Mouse (Mus musculus): ENCODE measurements around the gene Entpd6. TPM values are rescaled to one million over a fixed set of nuclear protein-coding genes. Genes with fewer than 3 reads are reported as not detected.

The Entpd6 gene
- polyA plus RNA-seq, 1 experiment from 2014 or later = 17.4 TPM

DNA sequence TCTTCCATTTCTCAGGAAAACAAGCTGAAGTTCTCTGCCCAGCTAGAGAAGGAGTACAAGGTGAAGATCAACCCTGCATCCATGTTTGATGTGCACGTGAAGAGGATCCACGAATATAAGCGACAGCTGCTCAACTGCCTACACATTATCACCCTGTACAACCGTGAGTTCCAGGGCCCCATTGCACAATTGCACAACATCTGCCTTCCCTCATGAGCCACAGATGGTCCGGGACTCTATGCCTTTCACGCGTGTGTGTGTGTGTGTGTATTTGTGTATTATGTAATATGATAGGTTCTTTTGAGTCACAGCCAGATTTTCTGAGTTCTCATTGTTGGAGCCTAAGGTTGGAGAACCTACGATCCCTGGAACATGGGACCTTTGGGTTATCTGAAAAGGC lies 71.9 kb downstream of the Entpd6 start:
- H3K4me3 ChIP-seq = no peak overlapping the region
- H3K27ac ChIP-seq = no peak overlapping the region
- H3K9me3 ChIP-seq (replicated peaks) = no peaks in the 10 kb centered on the region
- WGBS = 86% methylated on average over 8 of the region's 8 CpGs
- ATAC-seq (replicated peaks; ENCODE audit: insufficient number of reproducible peaks, insufficient read depth, low FRiP score, low read depth) = no peak
- no peaks in the 10 kb centered on the region for H3K27me3 ChIP-seq
- peaks cover 94% of the 10 kb centered on the region for H3K36me3 ChIP-seq
- no peak overlapping the region for H3K9ac ChIP-seq
- H3K4me1 ChIP-seq (replicated peaks) = no peaks in the 10 kb centered on the region
- H3K4me2 ChIP-seq = no peak overlapping the region

Other genes starting within 250 kb of the Entpd6 start
- gene Cst7, start 178.6 kb upstream of the Entpd6 start, polyA plus RNA-seq (2015; fragmentation: Nextera tagmentation; extraction: Ambion mirVana) = 0.13 and 1.1 TPM in 2 replicates
- gene Apmap, start 140.5 kb upstream of the Entpd6 start, polyA plus RNA-seq (2015; fragmentation: Nextera tagmentation; extraction: Ambion mirVana) = 23.4 and 30.7 TPM in 2 replicates
- gene Acss1, start 80.5 kb upstream of the Entpd6 start, polyA plus RNA-seq (2015; fragmentation: Nextera tagmentation; extraction: Ambion mirVana) = 8.8 and 12.1 TPM in 2 replicates
- not detected in 2 replicates for gene Vsx1, start 59.7 kb upstream of the Entpd6 start, polyA plus RNA-seq (2015; fragmentation: Nextera tagmentation; extraction: Ambion mirVana)
- 212 and 233 TPM in 2 replicates for gene Pygb, start 37.7 kb downstream of the Entpd6 start, polyA plus RNA-seq (2015; fragmentation: Nextera tagmentation; extraction: Ambion mirVana)
- gene Abhd12, start 155.7 kb downstream of the Entpd6 start, polyA plus RNA-seq (2015; fragmentation: Nextera tagmentation; extraction: Ambion mirVana) = 34.5 and 45.4 TPM in 2 replicates
- gene Gins1, start 156.4 kb downstream of the Entpd6 start, polyA plus RNA-seq (2015; fragmentation: Nextera tagmentation; extraction: Ambion mirVana) = 21.8 and 23.5 TPM in 2 replicates

Data from heart, embryonic 15.5 days (tissue).